8 mouse cellular contexts compared by ENCODE assay signal in genomic region chr11:114071998-114072397, GRCm38 (mm10). TPM values are rescaled to one million over a fixed set of nuclear protein-coding genes. Genes with fewer than 3 reads are reported as not detected.
DNase-seq lines count a peak whose midpoint lies in the region; ATAC-seq lines count a peak whose summit lies in the region.

No protein-coding gene starts in this region.

- H3K4me3 ChIP-seq in kidney, embryonic 14.5 days (ENCODE audit: low read length) = no peak overlapping the region
- H3K4me3 ChIP-seq in limb, embryonic 10.5 days = no peak overlapping the region
- no peak overlapping the region for H3K4me3 ChIP-seq in hindbrain, embryonic 16.5 days (ENCODE audit: low read length)

- no peak overlapping the region for H3K27ac ChIP-seq in kidney, embryonic 14.5 days (ENCODE audit: low read depth, low read length)
- H3K27ac ChIP-seq in limb, embryonic 10.5 days = no peak overlapping the region
- H3K27ac ChIP-seq in hindbrain, embryonic 16.5 days (ENCODE audit: low read depth, low read length) = no peak overlapping the region

- no peak for ATAC-seq in kidney, embryonic 14.5 days (ENCODE audit: low FRiP score, low TSS enrichment)
- no peak for ATAC-seq in hindbrain, embryonic 16.5 days

- no peaks in the 10 kb centered on the region for H3K36me3 ChIP-seq in kidney, embryonic 14.5 days (ENCODE audit: control insufficient read depth, insufficient read depth, low read length)
- H3K36me3 ChIP-seq in limb, embryonic 10.5 days = no peaks in the 10 kb centered on the region
- no peaks in the 10 kb centered on the region for H3K36me3 ChIP-seq in hindbrain, embryonic 16.5 days (ENCODE audit: control insufficient read depth, insufficient read depth, low read length)

- no peaks in the 10 kb centered on the region for H3K27me3 ChIP-seq in kidney, embryonic 14.5 days (ENCODE audit: control insufficient read depth, insufficient read depth, low read length)
- peaks cover 53% of the 10 kb centered on the region for H3K27me3 ChIP-seq in limb, embryonic 10.5 days (ENCODE audit: low read depth, poor library complexity, severe bottlenecking)
- H3K27me3 ChIP-seq in hindbrain, embryonic 16.5 days (replicated peaks; ENCODE audit: control insufficient read depth, insufficient read depth, low read length) = peaks cover 3% of the 10 kb centered on the region; the same call in 1 of the 2 replicates

- peaks cover 3% of the 10 kb centered on the region; the same call in 1 of the 2 replicates for H3K4me1 ChIP-seq in kidney, embryonic 14.5 days (ENCODE audit: control insufficient read depth, insufficient read depth, low read length)
- peaks cover 18% of the 10 kb centered on the region for H3K4me1 ChIP-seq in limb, embryonic 10.5 days
- peaks cover 14% of the 10 kb centered on the region for H3K4me1 ChIP-seq in hindbrain, embryonic 16.5 days (ENCODE audit: control insufficient read depth, insufficient read depth, low read depth, low read length)

- H3K9me3 ChIP-seq in kidney, embryonic 14.5 days (ENCODE audit: control insufficient read depth, low read length) = peaks cover 4% of the 10 kb centered on the region
- no peaks in the 10 kb centered on the region for H3K9me3 ChIP-seq in limb, embryonic 10.5 days (replicated peaks)
- H3K9me3 ChIP-seq in hindbrain, embryonic 16.5 days (ENCODE audit: control insufficient read depth, low read length) = no peaks in the 10 kb centered on the region

- no peak overlapping the region for H3K9ac ChIP-seq in kidney, embryonic 14.5 days (ENCODE audit: low read depth, low read length)
- H3K9ac ChIP-seq in hindbrain, embryonic 16.5 days (ENCODE audit: low read depth, low read length) = no peak overlapping the region

- peak; percentile 7 for DNase-seq in kidney, adult 18-20 months
- peak; percentile 78 for DNase-seq in ES-CJ7 (ENCODE audit: low read depth, low spot score)
- DNase-seq in brain, adult 2 months (ENCODE audit: low read depth, low spot score) = peak; percentile 61
- DNase-seq in limb, embryonic 10.5 days (ENCODE audit: low spot score) = peak; percentile 63
- DNase-seq in ovary, postnatal 14 days (ENCODE audit: low spot score) = peak; percentile 67
- no peak for DNase-seq in adipocyte (ENCODE audit: low spot score)

- WGBS in kidney, embryonic 14.5 days = 15% methylated on average over 8 of the region's 8 CpGs
- WGBS in limb, embryonic 10.5 days = 24% methylated on average over 8 of the region's 8 CpGs
- WGBS in hindbrain, embryonic 16.5 days = 33% methylated on average over 8 of the region's 8 CpGs

- no peak overlapping the region for H3K4me2 ChIP-seq in kidney, embryonic 14.5 days (replicated peaks; ENCODE audit: low read depth, low read length)
- no peak overlapping the region for H3K4me2 ChIP-seq in hindbrain, embryonic 16.5 days (ENCODE audit: low read length)

RNA-seq across cellular contexts. Expression of gene Sdk2, which starts 5.2 kb away (rescaled TPM):
- 3.7 and 4.2 TPM in 2 replicates for polyA plus RNA-seq in kidney, embryonic 14.5 days (2014; fragmentation: Nextera tagmentation; extraction: Ambion mirVana)
- polyA plus RNA-seq in limb, embryonic 10.5 days (2016; fragmentation: Nextera tagmentation; extraction: Ambion mirVana) = 0.66 and 1.1 TPM in 2 replicates
- 3.3 and 3.6 TPM in 2 replicates for polyA plus RNA-seq in hindbrain, embryonic 16.5 days (2015; fragmentation: Nextera tagmentation; extraction: Ambion mirVana)
